Mouse (Mus musculus): Measurements from ENCODE around the gene Nhlh2.

Nhlh2 gene

DNA sequence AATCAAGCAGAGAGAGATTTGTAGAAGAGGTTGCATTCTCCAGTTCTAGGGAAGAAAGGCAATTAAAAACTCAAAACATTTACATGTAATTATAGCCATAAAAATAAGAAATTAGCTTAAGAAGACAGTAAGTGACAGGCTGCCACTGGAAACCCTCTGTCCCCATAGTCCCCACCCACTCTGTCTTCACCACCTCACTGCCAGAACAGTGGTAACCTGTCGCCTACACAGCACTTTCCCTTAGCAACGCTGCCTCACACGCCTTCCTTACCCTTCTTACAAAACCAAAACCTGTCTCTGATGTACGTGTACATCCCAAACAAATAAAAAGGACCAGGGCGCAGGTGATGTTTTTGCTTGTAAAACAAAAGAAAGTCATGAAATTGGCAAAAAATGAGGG is 15.8 kb downstream of the Nhlh2 start:
- no peak for DNase-seq (ENCODE audit: low spot score)

DNA sequence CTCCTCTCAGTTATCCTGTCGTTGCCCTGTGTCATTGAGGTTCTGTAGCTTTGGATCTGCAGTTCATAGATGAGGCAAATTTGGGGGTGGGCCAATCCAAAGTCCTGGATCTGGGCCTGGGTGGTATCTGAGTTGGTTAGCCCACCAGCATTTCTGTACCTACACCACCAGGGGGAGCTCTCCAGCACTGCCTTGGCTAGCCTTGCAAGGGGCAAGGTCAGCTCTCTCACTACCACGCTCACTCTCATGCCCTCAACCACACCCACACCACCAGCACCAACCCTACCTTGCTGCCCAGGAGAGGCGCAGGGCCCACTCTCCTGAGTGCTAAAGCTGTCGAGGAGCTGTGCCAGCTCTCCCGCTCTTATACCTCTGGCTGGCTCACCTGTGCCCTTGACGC is 18.0 kb downstream of the Nhlh2 start:
- DNase-seq (ENCODE audit: low spot score) = no peak

DNA sequence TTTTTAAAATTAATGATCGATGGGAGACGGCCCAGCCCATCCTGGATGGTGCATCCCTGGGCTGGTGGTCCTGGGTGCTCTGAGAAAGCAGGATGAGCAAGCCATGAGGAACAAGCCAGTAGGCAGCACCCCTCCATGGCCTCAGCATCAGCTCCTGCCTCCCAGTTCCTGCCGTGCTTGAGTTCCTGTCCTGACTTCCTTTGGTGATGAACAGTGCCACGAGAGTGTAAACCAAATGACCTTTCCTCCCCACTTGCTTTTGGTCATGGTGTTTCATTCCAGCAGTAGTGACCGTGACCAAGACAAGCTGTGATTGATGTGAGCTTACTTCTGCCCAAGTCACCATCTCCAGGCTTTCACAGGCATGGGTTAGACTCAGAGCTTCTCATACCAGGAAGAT is 27.9 kb downstream of the Nhlh2 start:
- no peak for DNase-seq (ENCODE audit: low spot score)

DNA sequence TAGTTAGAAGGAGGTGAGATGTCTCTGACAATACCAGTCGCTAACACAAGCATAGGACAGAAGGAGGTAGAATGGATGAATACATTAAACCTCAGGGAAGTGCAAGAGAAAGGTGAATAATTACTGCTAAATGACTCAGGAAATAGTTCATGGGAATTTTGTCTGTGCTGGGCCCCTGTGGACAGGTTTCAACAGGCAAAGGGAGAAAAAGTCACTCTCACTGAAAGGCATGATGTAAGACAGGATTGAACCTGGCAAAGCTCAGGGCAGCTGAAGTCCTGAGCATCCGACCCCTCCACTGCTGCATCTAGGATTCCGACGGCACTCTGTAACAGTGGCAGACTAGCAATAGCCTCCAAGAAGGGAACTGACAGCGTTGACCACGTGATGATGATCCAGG is 28.7 kb downstream of the Nhlh2 start:
- no peak for DNase-seq (ENCODE audit: low spot score)

DNA sequence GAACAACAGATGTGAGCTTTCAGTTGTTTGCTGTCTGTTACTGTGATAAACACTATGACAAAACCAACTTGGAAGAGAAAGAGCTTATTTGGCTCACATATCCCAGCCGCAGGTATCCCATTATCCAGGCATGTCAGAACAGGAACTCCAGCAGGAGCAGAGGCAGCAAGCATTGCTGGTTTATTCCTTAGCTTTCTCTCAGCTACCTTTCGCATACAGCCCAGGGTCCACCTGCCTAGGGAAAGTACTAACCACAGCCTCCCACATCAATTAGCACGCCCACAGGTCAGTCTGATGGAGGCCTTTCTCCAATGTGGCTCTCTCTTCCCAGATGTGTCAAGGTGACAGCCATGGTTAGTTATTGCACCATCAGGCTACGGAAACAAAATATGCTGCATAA is 31.8 kb downstream of the Nhlh2 start:
- DNase-seq (ENCODE audit: low spot score) = no peak

GRCm38 (mm10) chr3:102045071-102045470 is 35.2 kb downstream of the Nhlh2 start:
- no peak for DNase-seq (ENCODE audit: low spot score)

- no peak for DNase-seq (ENCODE audit: low spot score)
Observed at GRCm38 (mm10) chr3:102047532-102047931, 37.7 kb downstream of the Nhlh2 start.

DNA sequence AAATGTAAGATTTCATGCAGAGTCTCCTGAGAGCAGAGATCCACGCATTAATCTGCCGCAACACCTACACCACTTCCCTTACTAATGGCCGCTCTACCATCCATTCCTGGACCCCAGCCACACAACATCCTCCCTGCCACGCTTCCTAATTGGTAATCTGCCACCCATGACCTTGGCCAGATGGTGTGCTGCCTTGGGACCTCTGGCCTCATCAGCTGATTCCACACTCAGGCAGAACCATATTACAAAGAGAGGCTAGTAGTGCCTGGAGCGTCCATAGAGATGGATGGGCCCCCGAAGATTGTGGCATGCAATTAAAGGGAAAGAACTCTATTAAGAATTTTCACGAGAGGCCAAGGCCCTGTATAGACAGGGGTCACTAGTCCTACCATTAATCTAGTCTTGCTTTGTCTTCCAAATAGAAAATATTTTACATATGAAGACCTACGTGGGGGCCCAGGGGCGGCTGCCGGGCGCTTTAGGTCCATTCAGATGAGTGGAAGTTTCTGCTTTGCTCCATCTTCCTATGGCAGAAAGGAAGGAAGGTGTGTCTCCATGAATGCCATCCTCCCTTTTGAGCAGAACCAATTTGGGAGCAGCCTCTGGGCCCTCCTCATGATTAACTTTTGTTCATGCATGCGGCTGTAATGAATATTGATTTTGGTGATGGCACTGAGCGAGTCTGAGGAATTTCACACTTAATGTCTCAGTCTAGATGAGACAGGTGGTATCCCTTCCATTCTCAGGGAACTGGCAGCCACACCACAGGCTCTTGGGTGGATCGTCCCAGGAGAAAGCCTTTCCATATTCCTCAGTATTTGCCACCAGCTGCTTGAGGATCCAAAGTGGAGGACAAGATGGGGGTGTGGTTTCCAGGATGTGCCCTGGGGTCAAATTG is 39.6 kb downstream of the Nhlh2 start:
- DNase-seq (ENCODE audit: low spot score) = no peak

- DNase-seq (ENCODE audit: low spot score) = no peak
Observed at GRCm38 (mm10) chr3:102052036-102052435, 42.2 kb downstream of the Nhlh2 start.

- no peak for DNase-seq (ENCODE audit: low spot score)
Observed at GRCm38 (mm10) chr3:102053293-102053692, 43.4 kb downstream of the Nhlh2 start.

GRCm38 (mm10) chr3:102055878-102056277 is 46.0 kb downstream of the Nhlh2 start:
- DNase-seq (ENCODE audit: low spot score) = no peak

DNA sequence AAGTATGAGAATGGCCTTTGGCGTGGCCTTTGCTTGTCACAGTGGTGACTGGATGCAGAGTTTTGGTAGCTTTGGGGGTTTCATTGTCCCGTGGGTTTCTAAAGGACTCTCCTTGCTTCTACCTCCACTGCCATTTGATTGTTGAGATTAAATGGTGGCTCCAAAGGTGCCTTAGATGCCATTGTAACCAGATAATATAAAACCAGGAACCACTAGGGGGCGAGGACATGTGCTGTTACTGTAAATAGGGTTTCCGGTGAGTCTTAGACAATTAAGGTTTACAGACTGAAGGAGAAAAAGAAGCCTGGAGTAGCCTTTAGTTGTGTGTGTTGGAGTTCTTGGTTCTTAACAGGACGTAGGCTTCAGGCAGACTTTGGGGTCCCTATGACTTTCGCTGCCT is 50.2 kb downstream of the Nhlh2 start:
- no peak for DNase-seq (ENCODE audit: low spot score)

DNA sequence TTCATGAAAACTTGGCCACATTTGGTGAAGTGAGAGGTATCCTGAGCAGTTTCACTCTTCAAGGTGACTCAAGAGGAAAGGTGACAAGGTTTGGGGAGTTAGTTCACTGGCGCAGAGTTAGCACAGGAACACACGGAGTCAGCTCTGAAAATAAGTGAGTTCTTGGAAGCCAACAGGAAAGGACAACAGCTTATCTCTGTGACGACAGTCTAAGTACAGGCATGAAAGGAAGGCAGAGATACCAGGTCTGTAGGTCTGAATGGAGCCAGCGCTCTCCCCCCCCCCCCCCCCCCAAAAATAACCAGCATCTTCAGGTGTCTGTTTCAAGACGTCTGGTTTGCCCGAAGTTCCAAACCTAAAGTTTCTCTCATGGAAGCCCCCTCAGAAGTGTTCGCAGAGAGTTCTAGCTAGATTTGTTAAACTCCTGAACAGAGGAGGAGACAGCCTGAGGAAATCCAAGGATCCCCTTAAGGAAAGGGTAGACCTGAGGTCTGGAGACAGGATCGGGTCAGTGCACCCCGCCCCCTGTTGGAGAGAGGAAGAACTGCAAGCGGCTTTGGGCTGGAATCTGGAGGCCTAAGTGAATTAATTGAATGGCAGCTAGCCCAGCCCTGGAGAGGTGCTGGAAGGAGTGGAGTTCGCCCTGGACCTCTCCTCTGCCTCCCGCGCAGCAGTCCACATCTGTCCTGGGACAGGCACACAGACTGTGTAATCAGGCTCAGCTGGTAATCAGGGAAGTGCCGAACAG is 52.2 kb downstream of the Nhlh2 start:
- peak; percentile 11 for DNase-seq (ENCODE audit: low spot score)

- no peak for DNase-seq (ENCODE audit: low spot score)
Observed at GRCm38 (mm10) chr3:102062671-102063010, 52.8 kb downstream of the Nhlh2 start.

- no peak for DNase-seq (ENCODE audit: low spot score)
Observed at GRCm38 (mm10) chr3:102063273-102064120, 53.6 kb downstream of the Nhlh2 start.

DNA sequence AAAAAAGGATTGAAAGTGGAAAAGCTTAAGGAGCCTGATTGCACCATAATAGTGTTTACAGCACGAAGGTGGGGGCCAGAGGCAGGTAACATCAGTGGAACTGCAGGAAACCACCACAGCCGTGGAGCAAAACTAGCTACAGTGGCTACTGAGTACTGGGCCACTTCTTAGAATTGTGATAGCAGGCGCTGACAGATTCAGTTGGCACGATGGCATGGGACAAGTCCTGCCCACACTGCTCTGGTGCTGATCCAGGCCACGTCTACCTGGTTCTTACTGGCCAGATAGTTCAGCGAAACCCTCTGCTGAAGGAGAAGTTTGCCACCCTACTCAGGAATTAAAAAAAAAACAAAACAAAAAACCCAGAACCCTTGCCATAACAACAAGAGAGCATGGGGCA is 54.7 kb downstream of the Nhlh2 start:
- no peak for DNase-seq (ENCODE audit: low spot score)

All from left cerebral cortex, adult 11 months (tissue).